Mouse (Mus musculus) liver, embryonic 14.5 days (tissue): Measurements from ENCODE around the gene Thegl.
"Not testable (repeated sequence)": the region's sequence is repeated elsewhere in the genome, so short reads cannot be mapped to it uniquely, and the experiment has no call there.

ENCODE experiments used
- CTCF ChIP-seq: IDR thresholded peaks from 2 replicates; pipeline ENCODE4 v1.5.1; 2016; ENCODE audit warnings: antibody characterized with exemption, low read depth, control low read depth
- EP300 ChIP-seq: IDR thresholded peaks from 2 replicates; pipeline ENCODE4 v1.6.1; 2016; ENCODE audit warnings: antibody characterized with exemption, low read depth

- not testable (repeated sequence) for TF ChIP-seq CTCF, EP300
Measured at GRCm38 (mm10) chr5:77035101-77035500, 19.3 kb downstream of the Thegl start.
